Mouse (Mus musculus) CH12.LX (cell line): ENCODE measurements around the gene Aldh9a1.

ENCODE experiments used
- CHD1 ChIP-seq: IDR thresholded peaks from 2 replicates; pipeline ENCODE4 v1.6.1; 2012; ENCODE audit warnings: low read depth, low read length, improper control_type of control experiment, inconsistent platforms
- CTCF ChIP-seq, 2 experiments: IDR thresholded peaks in 1 of 2; conservative IDR thresholded peaks in 1 of 2; 2 replicates each; pipeline ENCODE4 v1.5.1; 2011 to 2012; ENCODE audit warnings: low read depth in 2 of 2, low read length in 2 of 2, improper control_type of control experiment in 1 of 2, inconsistent platforms in 1 of 2, mild to moderate bottlenecking in 1 of 2, moderate library complexity in 1 of 2
- HCFC1 ChIP-seq: IDR thresholded peaks from 2 replicates; pipeline ENCODE4 v1.6.1; 2012; ENCODE audit warnings: low read depth, mild to moderate bottlenecking, inconsistent platforms, low read length, improper control_type of control experiment
- POLR2A ChIP-seq: IDR thresholded peaks from 2 replicates; pipeline ENCODE4 v1.6.1; 2011; ENCODE audit warnings: low read depth, mild to moderate bottlenecking, improper control_type of control experiment, low read length

DNA sequence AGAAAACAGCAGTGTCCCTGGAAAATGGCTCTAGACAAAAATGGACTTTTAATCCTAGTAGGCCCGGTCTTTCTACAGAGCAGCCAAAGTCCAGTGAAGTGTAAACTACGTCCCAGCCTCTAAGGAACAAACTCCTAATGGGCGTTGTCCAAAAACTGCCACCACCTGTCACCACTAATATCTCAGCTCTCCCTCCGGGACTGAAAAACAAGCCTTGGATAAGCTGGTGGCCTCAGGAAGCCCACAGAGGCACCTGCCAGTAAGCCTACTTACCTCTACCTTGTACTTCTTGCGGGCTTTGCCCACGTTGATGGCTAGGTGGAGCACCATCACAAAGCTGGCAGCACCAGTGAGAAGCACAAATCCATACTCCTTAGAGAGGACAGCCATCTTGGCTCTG is 28.2 kb downstream of the Aldh9a1 start:
- TF ChIP-seq POLR2A: no peak
- TF ChIP-seq CTCF (conservative IDR thresholded peaks at IDR 0.05 in 1 of 2, IDR thresholded peaks at IDR 0.05 in 1 of 2; ENCODE audit: low read depth in 2 of 2, low read length in 2 of 2): no peak
- TF ChIP-seq HCFC1: no peak
- no peak for TF ChIP-seq CHD1
